Mouse (Mus musculus): ENCODE measurements at regions not wholly inside any gene's neighbourhood (a gene's known extent, or its start where the extent isn't known, plus 50 kb on each side); places are given as distances from the start of the nearest gene placed in this dataset.

DNA sequence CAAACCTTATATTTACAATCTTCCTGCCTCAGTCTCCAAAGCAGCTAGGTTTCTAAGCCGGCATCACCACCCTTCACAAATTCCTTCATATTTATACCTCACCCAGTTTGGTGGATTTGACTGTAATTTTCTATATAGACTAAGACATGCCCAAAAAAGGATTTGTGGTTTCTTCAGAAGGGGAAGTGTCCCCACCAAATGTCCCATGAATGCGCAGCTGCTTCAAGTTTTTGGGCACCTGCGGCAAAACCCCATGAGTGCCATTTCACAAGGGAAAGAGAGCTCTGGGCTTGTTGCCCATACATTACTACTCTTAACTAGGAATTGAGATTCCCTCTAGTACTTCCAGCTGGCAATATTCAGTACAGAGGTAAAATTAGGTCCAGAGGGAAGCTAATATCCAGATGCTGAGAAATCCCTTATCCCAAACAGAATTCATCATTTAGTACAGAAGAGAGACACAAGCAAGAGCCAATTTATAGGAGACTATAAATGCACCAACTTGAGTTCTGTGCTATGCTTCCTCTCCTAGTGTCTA, 990.6 kb downstream of the Diaph3 start:
- TF ChIP-seq CTCF (IDR thresholded peaks at IDR 0.05 in 2 of 3, conservative IDR thresholded peaks at IDR 0.05 in 1 of 3; ENCODE audit: control insufficient read depth in 1 of 3, insufficient read depth in 1 of 3, low read depth in 2 of 3, low read length in 3 of 3, poor library complexity in 1 of 3, severe bottlenecking in 1 of 3) (no peak), HCFC1 (IDR thresholded peaks at IDR 0.05; ENCODE audit: low read depth, low read length) (no peak), POLR2A (IDR thresholded peaks at IDR 0.05; ENCODE audit: control insufficient read depth in 1 of 2, insufficient read depth in 1 of 2, low read depth in 1 of 2, low read length in 2 of 2, poor library complexity in 1 of 2) (no peak), ZKSCAN1 (IDR thresholded peaks at IDR 0.05; ENCODE audit: low read depth, low read length) (no peak), BHLHE40 (IDR thresholded peaks at IDR 0.05; ENCODE audit: borderline replicate concordance, low read depth, low read length) (no peak), GATA1 (IDR thresholded peaks at IDR 0.05; ENCODE audit: low read depth, low read length) (no peak), USF1 (IDR thresholded peaks at IDR 0.05; ENCODE audit: low read depth, low read length) (no peak), UBTF (IDR thresholded peaks at IDR 0.05; ENCODE audit: borderline replicate concordance, insufficient read depth, low read depth, low read length) (no peak), MAX (IDR thresholded peaks at IDR 0.05; ENCODE audit: low read length) (no peak), MEF2A (IDR thresholded peaks at IDR 0.05; ENCODE audit: extremely low read depth, insufficient replicate concordance, low read depth, low read length, poor library complexity, severe bottlenecking) (no peak), KAT2A (conservative IDR thresholded peaks at IDR 0.05; ENCODE audit: low read depth, low read length) (no peak), TBP (IDR thresholded peaks at IDR 0.05; ENCODE audit: low read depth, low read length) (no peak)

All from MEL (cell line).